Mouse (Mus musculus): ENCODE data around the gene Tekt3. TPM values are rescaled to one million over a fixed set of nuclear protein-coding genes. Genes with fewer than 3 reads are reported as not detected.

Tekt3 gene
- 0.04 and 0.06 TPM in 2 replicates for polyA plus RNA-seq (2012; rRNA removed)
- 0.26 and 0.30 TPM in 2 replicates for polyA plus RNA-seq (2014; fragmentation: Nextera tagmentation; extraction: Ambion mirVana)

DNA sequence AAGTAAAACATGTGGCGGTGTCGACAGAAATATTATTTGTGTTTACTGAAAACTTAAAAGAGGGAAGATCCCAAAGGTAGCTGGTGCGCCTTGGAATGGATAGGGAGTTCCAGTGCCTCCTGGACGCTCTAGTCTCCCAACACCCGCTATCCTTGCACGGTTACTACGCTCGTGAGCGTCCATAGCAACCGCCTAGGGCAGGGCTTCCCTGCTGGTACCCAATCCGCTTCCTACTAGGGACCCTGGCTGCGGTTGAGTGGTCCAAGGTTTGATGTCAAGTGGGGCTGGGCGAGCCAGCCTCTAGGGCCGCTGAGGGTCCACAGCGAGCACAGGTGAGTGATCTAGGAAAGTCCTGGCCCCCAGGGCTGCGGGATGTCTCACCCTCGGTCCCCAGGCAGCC, at the start of gene Tekt3:
Tekt3 (plus strand) TSS at position 209 of the 400 bp plus-strand sequence.
- Histone ChIP-seq H3K36me3 (ENCODE audit: control insufficient read depth, insufficient read depth, low read length) (no peaks in the 10 kb centered on the region), H3K9ac (ENCODE audit: low read depth, low read length, severe bottlenecking) (no peak within 1 kb of the TSS), H3K9me3 (ENCODE audit: control insufficient read depth, low read length) (no peaks in the 10 kb centered on the region), H3K4me2 (replicated peaks; ENCODE audit: low read depth, low read length, severe bottlenecking) (no peak within 1 kb of the TSS), H3K27ac (replicated peaks; ENCODE audit: low read depth, low read length) (no peak within 1 kb of the TSS), H3K27me3 (ENCODE audit: control insufficient read depth, insufficient read depth, low read length) (no peaks in the 10 kb centered on the region), H3K4me3 (replicated peaks; ENCODE audit: low read length) (no peak within 1 kb of the TSS), H3K4me1 (ENCODE audit: control insufficient read depth, insufficient read depth, low read length) (0 out of 2 replicates have a peak, but pooled peaks cover 7% of the 10 kb centered on the region)
- DNase-seq (ENCODE audit: low spot score) (peak; percentile 21), ATAC-seq (ENCODE audit: low FRiP score, low read depth) (peak; percentile 23; the same call in 1 of the 2 replicates)
- no peak for TF ChIP-seq POLR2A (IDR thresholded peaks at IDR 0.05; ENCODE audit: borderline replicate concordance, extremely low read depth, insufficient read depth, insufficient read length)
- WGBS = 11% methylated on average over 17 of the region's 17 CpGs

DNA sequence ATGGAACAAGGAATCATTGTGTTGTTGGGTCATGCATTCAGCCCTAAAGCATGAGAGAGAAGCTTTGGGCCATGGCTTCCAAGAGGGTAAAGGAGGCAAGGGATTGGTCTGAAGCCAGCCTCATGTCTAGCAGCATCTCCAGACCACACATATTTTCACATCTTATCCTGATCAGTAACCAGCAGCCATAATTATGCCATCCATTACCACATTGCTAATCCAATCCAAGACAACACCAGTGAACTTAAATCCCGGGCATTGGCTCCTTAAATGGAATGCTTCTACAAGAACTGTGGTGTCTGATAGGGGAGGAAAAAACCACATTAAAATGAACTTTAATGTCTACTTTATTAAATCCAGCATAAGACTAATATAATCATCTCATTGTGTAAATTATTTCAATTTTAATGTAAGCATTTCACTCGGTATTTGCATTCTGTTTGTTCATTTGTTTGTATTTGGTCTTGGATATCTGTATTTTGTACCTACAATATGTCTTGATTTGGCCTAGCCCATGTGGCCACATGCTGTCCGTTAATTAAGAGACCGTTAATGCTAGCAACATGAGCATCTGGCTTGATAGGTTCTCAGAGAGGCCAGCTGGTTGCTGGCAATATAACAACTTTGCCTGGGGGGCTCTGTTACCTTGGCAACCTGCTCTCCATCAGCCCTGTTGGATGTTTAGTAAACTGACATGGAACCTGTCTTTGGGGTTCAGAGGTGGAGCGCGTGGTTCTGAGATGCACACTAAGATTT, 43.9 kb upstream of the Tekt3 start:
- WGBS = 43% methylated on average over 6 of the region's 6 CpGs
- TF ChIP-seq POLR2A (IDR thresholded peaks at IDR 0.05; ENCODE audit: borderline replicate concordance, extremely low read depth, insufficient read depth, insufficient read length) = no peak
- H3K9ac ChIP-seq (ENCODE audit: low read depth, low read length, severe bottlenecking) = no peak overlapping the region
- no peak overlapping the region for H3K4me2 ChIP-seq (replicated peaks; ENCODE audit: low read depth, low read length, severe bottlenecking)
- ATAC-seq (ENCODE audit: low FRiP score, low read depth) (no peak), DNase-seq (ENCODE audit: low spot score) (no peak)
- H3K4me3 ChIP-seq (replicated peaks; ENCODE audit: low read length) = no peak overlapping the region
- no peaks in the 10 kb centered on the region for H3K36me3 ChIP-seq (ENCODE audit: control insufficient read depth, insufficient read depth, low read length)
- no peaks in the 10 kb centered on the region for H3K9me3 ChIP-seq (ENCODE audit: control insufficient read depth, low read length)
- H3K27me3 ChIP-seq (ENCODE audit: control insufficient read depth, insufficient read depth, low read length) = no peaks in the 10 kb centered on the region
- H3K4me1 ChIP-seq (ENCODE audit: control insufficient read depth, insufficient read depth, low read length) = peaks cover 23% of the 10 kb centered on the region; the same call in 1 of the 2 replicates
- no peak overlapping the region for H3K27ac ChIP-seq (replicated peaks; ENCODE audit: low read depth, low read length)

DNA sequence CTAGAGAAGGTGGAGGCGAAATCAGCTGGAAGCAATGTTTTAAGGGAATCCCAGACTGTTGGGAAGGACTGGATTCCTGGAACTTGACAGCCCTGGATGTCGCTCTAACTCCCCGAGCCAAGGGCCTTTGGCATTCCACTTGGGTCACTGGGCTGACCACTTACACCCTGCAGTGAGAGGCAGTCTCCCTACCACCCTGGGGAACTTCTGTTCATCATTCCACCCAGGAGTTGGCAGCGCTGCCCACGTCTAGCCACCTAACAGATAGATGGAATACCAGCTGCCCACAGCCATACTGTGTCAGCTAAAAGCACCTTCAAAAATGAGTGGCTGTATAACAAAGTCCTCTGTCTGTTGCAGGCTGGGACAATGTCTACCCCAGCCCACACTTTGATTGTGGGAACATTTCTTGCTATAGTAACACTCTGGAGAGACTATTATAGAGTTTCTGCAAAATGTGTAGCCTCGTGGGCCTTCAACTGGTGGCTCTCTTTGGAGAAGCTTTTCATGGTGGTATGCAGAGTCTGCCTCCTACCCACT, 43.3 kb upstream of the Tekt3 start:
- no peak for DNase-seq (ENCODE audit: low spot score)
- no peak overlapping the region for H3K27ac ChIP-seq (replicated peaks; ENCODE audit: low read depth, low read length)

DNA sequence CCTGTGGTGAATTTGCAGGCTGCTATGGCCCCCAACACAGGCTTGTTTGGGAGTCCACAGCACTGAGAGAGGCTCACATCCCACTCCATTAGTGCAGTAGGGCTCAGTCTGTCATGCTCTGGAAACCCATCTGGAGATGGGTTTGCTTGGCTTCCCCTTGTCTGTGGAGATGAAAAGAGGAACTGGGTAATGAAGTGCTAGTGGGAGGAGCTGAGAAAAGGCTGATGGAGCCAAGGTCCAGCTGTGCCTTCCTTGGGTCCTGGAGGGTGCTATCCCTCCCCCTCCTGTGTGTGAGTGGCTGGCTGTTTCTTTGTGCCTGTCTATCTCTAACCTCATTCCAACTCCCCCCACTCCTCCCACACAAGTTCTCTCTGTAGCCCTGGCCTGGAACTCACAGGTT, 40.8 kb upstream of the Tekt3 start:
- no peak for DNase-seq (ENCODE audit: low spot score)
- peaks cover 25% of the 10 kb centered on the region; the same call in 1 of the 2 replicates for H3K4me1 ChIP-seq (ENCODE audit: control insufficient read depth, insufficient read depth, low read length)

More for the DNA sequence above, 43.3 kb upstream of the Tekt3 start:
- no peak for TF ChIP-seq POLR2A (IDR thresholded peaks at IDR 0.05; ENCODE audit: borderline replicate concordance, extremely low read depth, insufficient read depth, insufficient read length)
- H3K4me3 ChIP-seq (replicated peaks; ENCODE audit: low read length) = no peak overlapping the region
- 76% methylated on average over 6 of the region's 6 CpGs for WGBS
- H3K9ac ChIP-seq (ENCODE audit: low read depth, low read length, severe bottlenecking) = no peak overlapping the region
- H3K27me3 ChIP-seq (ENCODE audit: control insufficient read depth, insufficient read depth, low read length) = no peaks in the 10 kb centered on the region
- H3K4me2 ChIP-seq (replicated peaks; ENCODE audit: low read depth, low read length, severe bottlenecking) = no peak overlapping the region
- H3K9me3 ChIP-seq (ENCODE audit: control insufficient read depth, low read length) = no peaks in the 10 kb centered on the region
- no peaks in the 10 kb centered on the region for H3K36me3 ChIP-seq (ENCODE audit: control insufficient read depth, insufficient read depth, low read length)
- ATAC-seq (ENCODE audit: low FRiP score, low read depth) = no peak
- peaks cover 23% of the 10 kb centered on the region; the same call in 1 of the 2 replicates for H3K4me1 ChIP-seq (ENCODE audit: control insufficient read depth, insufficient read depth, low read length)

GRCm38 (mm10) chr11:63021141-63021806, 40.2 kb upstream of the Tekt3 start:
- TF ChIP-seq POLR2A (IDR thresholded peaks at IDR 0.05; ENCODE audit: borderline replicate concordance, extremely low read depth, insufficient read depth, insufficient read length) = no peak
- WGBS = 18% methylated on average over 5 of the region's 5 CpGs
- Histone ChIP-seq H3K27me3 (ENCODE audit: control insufficient read depth, insufficient read depth, low read length) (no peaks in the 10 kb centered on the region), H3K27ac (replicated peaks; ENCODE audit: low read depth, low read length) (no peak overlapping the region), H3K4me1 (ENCODE audit: control insufficient read depth, insufficient read depth, low read length) (peaks cover 25% of the 10 kb centered on the region; the same call in 1 of the 2 replicates), H3K4me3 (replicated peaks; ENCODE audit: low read length) (no peak overlapping the region), H3K36me3 (ENCODE audit: control insufficient read depth, insufficient read depth, low read length) (no peaks in the 10 kb centered on the region), H3K4me2 (replicated peaks; ENCODE audit: low read depth, low read length, severe bottlenecking) (no peak overlapping the region), H3K9me3 (ENCODE audit: control insufficient read depth, low read length) (no peaks in the 10 kb centered on the region), H3K9ac (ENCODE audit: low read depth, low read length, severe bottlenecking) (no peak overlapping the region)
- peak; percentile 41; the same call in 1 of the 2 replicates for ATAC-seq (ENCODE audit: low FRiP score, low read depth)
- DNase-seq (ENCODE audit: low spot score) = no peak

More for the DNA sequence above, 40.8 kb upstream of the Tekt3 start:
- no peak; the same call in 1 of the 2 replicates for ATAC-seq (ENCODE audit: low FRiP score, low read depth)
- Histone ChIP-seq H3K27ac (replicated peaks; ENCODE audit: low read depth, low read length) (no peak overlapping the region), H3K9me3 (ENCODE audit: control insufficient read depth, low read length) (no peaks in the 10 kb centered on the region), H3K4me3 (replicated peaks; ENCODE audit: low read length) (no peak overlapping the region), H3K9ac (ENCODE audit: low read depth, low read length, severe bottlenecking) (no peak overlapping the region), H3K27me3 (ENCODE audit: control insufficient read depth, insufficient read depth, low read length) (no peaks in the 10 kb centered on the region), H3K4me2 (replicated peaks; ENCODE audit: low read depth, low read length, severe bottlenecking) (no peak overlapping the region), H3K36me3 (ENCODE audit: control insufficient read depth, insufficient read depth, low read length) (no peaks in the 10 kb centered on the region)
- no peak for TF ChIP-seq POLR2A (IDR thresholded peaks at IDR 0.05; ENCODE audit: borderline replicate concordance, extremely low read depth, insufficient read depth, insufficient read length)

Data from limb, embryonic 14.5 days (tissue).